Mouse (Mus musculus) olfactory bulb, adult 2 months (tissue): ENCODE results near the gene Cables2. TPM values are rescaled to one million over a fixed set of nuclear protein-coding genes. Genes with fewer than 3 reads are reported as not detected.
A peak's percentile ranks its signal among the peaks of the same experiment; 100 is the strongest.

Experiments used
- H3K27ac ChIP-seq: fragments of 200-500 bp; 2 replicates; pipeline ENCODE4 v1.5.1; 2012; ENCODE audit warnings: low read depth, low read length; ENCODE audit not compliant: insufficient read depth
- H3K4me1 ChIP-seq: fragments of 200-500 bp; 2 replicates; pipeline ENCODE4 v1.6.1; 2012; ENCODE audit warnings: low read length; ENCODE audit not compliant: control insufficient read depth, insufficient read depth
- H3K4me3 ChIP-seq: fragments of 200-500 bp; 2 replicates; pipeline ENCODE4 v1.5.1; 2012; ENCODE audit warnings: mild to moderate bottlenecking, low read depth, low read length, moderate library complexity; ENCODE audit not compliant: insufficient read depth
- CTCF ChIP-seq: fragments of 200-500 bp; IDR thresholded peaks from 2 replicates; pipeline ENCODE4 v1.5.1; 2012; ENCODE audit warnings: low read depth, mild to moderate bottlenecking, low read length, moderate library complexity; ENCODE audit not compliant: insufficient read depth
- POLR2A ChIP-seq: fragments of 200-500 bp; IDR thresholded peaks from 2 replicates; pipeline ENCODE4 v1.6.1; 2012; ENCODE audit warnings: mild to moderate bottlenecking, low read depth, low read length, moderate library complexity; ENCODE audit not compliant: insufficient read depth
- WGBS: fragments of 180-500 bp; shearing (Covaris S2); methylation state at CpG from one replicate; pipeline ENCODE4 v1.1.7; 2018; 5-methylcytosine and 5-hydroxymethylcytosine counted together
- polyA plus RNA-seq: library from polyadenylated mRNA; stranded (reverse); fragments of >200 nt; gene quantifications from 2 replicates; pipeline ENCODE4 v1.2.4, GENCODE M21; 2012; ENCODE audit warnings: low replicate concordance; ENCODE audit not compliant: missing spikeins, insufficient read depth, insufficient read length

The Cables2 gene
- polyA plus RNA-seq, 1 experiment = not detected

DNA sequence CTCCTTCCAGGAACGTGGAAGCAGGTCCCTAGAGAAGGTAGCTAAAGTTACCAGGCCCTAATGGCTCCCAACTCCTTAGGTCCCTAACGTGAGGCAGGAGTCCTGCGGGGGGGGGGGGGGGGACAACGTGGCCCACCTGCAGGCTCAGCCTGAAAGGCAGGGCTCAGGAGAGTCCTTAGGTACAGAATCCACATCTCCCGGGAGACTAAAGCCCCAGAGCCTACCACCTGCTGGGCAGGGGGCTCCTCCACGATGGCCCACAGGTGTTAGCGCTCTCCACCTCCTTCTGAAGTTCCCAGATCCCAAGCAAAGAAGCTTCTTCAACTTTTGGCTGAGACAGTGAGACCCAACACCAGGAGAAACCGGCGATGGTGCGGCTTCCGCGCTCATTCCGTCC, 48.7 kb downstream of the Cables2 start:
- Histone ChIP-seq H3K27ac (no peak overlapping the region), H3K4me3 (peak overlapping the region; percentile 78), H3K4me1 (peaks cover 28% of the 10 kb centered on the region)
- 22% methylated on average over 13 of the region's 13 CpGs for WGBS
- TF ChIP-seq CTCF = no peak
- TF ChIP-seq POLR2A = no peak

DNA sequence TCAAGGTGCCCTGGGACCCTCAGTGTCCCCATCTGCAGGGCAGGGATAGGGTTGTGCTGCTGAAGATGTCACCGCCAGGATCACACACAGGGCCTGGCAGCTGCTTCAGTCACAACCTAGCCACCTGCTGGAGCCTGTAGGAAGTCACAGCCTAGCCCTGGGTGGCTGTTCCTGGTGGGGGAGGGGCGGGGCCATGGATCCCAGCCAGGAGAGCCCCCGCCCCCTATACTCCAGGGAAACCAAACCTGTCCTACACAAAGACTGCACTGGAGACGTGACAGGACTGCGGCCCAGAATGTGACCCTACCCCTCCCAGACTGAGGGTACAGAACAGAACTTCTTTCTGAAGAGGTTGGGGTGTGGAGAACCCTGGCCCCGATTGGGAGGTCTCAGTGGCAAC, 51.0 kb downstream of the Cables2 start:
- Histone ChIP-seq H3K4me1 (peaks cover 40% of the 10 kb centered on the region), H3K27ac (no peak overlapping the region), H3K4me3 (no peak overlapping the region)
- WGBS = 30% methylated on average over 6 of the region's 6 CpGs
- TF ChIP-seq CTCF (0 out of 2 replicates have a peak, but pooled peaks have one; percentile 4), POLR2A (no peak)

- 71% methylated on average over 9 of the region's 9 CpGs for WGBS
- no peak for TF ChIP-seq POLR2A
- TF ChIP-seq CTCF = no peak
- H3K4me1 ChIP-seq = peaks cover 41% of the 10 kb centered on the region
Observed at GRCm38 (mm10) chr2:180221051-180221450, 52.2 kb downstream of the Cables2 start.

GRCm38 (mm10) chr2:180220165-180220564, 53.1 kb downstream of the Cables2 start:
- Histone ChIP-seq H3K27ac (no peak overlapping the region), H3K4me3 (no peak overlapping the region), H3K4me1 (peaks cover 41% of the 10 kb centered on the region)
- no peak for TF ChIP-seq POLR2A
- no peak for TF ChIP-seq CTCF
- WGBS = 85% methylated on average over 9 of the region's 9 CpGs

More at GRCm38 (mm10) chr2:180221051-180221450, 52.2 kb downstream of the Cables2 start:
- no peak overlapping the region for H3K4me3 ChIP-seq
- no peak overlapping the region for H3K27ac ChIP-seq

GRCm38 (mm10) chr2:180219145-180219943, 54.0 kb downstream of the Cables2 start:
- 78% methylated on average over 15 of the region's 15 CpGs for WGBS
- Histone ChIP-seq H3K27ac (peak overlapping the region; percentile 50), H3K4me3 (no peak overlapping the region), H3K4me1 (peaks cover 44% of the 10 kb centered on the region)
- TF ChIP-seq CTCF (no peak), POLR2A (no peak)

DNA sequence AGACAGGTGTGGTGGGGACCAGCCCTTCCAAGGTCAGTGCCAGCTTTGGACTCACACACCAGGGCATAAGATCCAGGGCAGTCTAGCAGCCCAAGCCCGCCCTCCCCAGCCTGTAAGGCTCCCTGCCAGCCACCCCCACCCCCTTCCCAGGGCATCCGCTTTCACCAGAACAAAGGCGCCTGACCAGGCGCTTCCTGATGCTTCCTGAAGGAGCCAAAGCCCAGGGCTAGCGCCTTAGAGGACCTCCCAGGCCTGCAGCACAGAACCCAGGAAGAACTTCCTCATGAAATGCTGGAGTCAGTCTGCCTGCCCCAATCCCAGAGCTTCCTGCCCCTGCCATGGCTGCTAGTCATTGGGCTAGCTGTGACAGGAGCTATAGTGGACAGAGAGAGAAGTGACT, 54.6 kb downstream of the Cables2 start:
- Histone ChIP-seq H3K27ac (peak overlapping the region; percentile 50), H3K4me3 (no peak overlapping the region), H3K4me1 (peaks cover 48% of the 10 kb centered on the region)
- no peak for TF ChIP-seq POLR2A
- no peak for TF ChIP-seq CTCF
- WGBS = 52% methylated on average over 5 of the region's 5 CpGs

- no peak overlapping the region for H3K4me3 ChIP-seq
- H3K27ac ChIP-seq = peak overlapping the region; percentile 29; the same call in 1 of the 2 replicates
- peaks cover 48% of the 10 kb centered on the region for H3K4me1 ChIP-seq
- TF ChIP-seq POLR2A = no peak
- WGBS = 65% methylated on average over 3 of the region's 3 CpGs
Observed at GRCm38 (mm10) chr2:180218241-180218640, 55.1 kb downstream of the Cables2 start.

DNA sequence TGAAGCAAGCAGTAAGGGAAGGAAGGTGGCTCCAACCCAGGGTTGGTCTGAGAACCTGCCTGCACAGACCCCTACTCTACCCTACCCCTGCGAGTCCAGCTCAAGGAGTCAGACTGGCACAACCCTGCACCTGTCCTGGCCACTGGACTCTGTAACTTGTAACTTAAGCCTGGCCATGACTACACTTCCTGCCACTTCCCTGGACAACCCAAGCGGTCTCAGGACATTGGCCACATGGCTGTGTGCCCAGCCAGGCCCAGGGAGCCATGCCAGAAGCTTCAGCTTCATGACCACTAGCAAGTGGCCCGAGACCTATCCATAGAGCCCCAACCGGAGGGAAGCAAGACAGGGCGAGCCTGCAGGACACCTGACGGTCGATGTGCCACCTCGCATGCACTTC, 55.7 kb downstream of the Cables2 start:
- Histone ChIP-seq H3K27ac (peak overlapping the region; percentile 29; the same call in 1 of the 2 replicates), H3K4me3 (no peak overlapping the region), H3K4me1 (peaks cover 46% of the 10 kb centered on the region)
- TF ChIP-seq CTCF = no peak
- no peak for TF ChIP-seq POLR2A
- WGBS = 81% methylated on average over 8 of the region's 8 CpGs

GRCm38 (mm10) chr2:180216921-180217320, 56.4 kb downstream of the Cables2 start:
- Histone ChIP-seq H3K27ac (no peak overlapping the region), H3K4me1 (peaks cover 46% of the 10 kb centered on the region), H3K4me3 (no peak overlapping the region)
- WGBS = 61% methylated on average over 5 of the region's 5 CpGs
- TF ChIP-seq POLR2A (no peak), CTCF (no peak)
